Mouse (Mus musculus): Measurements from ENCODE around the gene Prkcz.

GRCm38 (mm10) chr4:155320281-155321244 lies 40.6 kb downstream of the Prkcz start:
- peak; percentile 75 for TF ChIP-seq CTCF (IDR thresholded peaks at IDR 0.05; ENCODE audit: insufficient read depth, low read length)
- no peak for TF ChIP-seq POLR2A (IDR thresholded peaks at IDR 0.05; ENCODE audit: borderline replicate concordance, extremely low read depth, low read depth, low read length)
